ENCODE assay signal across 11 mouse cellular contexts in genomic region chr5:28118531-28118925, GRCm38 (mm10). TPM values are rescaled to one million over a fixed set of nuclear protein-coding genes. Genes with fewer than 3 reads are reported as not detected.
DNase-seq lines count a peak whose midpoint lies in the region; ATAC-seq lines count a peak whose summit lies in the region.
"Had no signal": no experiment of that assay in that cellular context is flagged by ENCODE, and none has a peak within 500 bp of the region (broad histone marks: within the 10 kb centered on the region; RNA-seq: fewer than 3 reads in every experiment).

No protein-coding gene starts in this region.

- no peaks in the 10 kb centered on the region for H3K36me3 ChIP-seq in heart, embryonic 13.5 days
- H3K36me3 ChIP-seq in hindbrain, embryonic 14.5 days (replicated peaks; ENCODE audit: control insufficient read depth, insufficient read depth): no peaks in the 10 kb centered on the region
- no peaks in the 10 kb centered on the region for H3K36me3 ChIP-seq in midbrain, embryonic 13.5 days
- H3K36me3 ChIP-seq: G1E had no signal

- intact Hi-C loops in heart, postnatal 14 days (cut with DNase I): no loop called here
- intact Hi-C loops in gastrocnemius, postnatal 36 days (cut with DNase I): no loop called here

- peaks cover 82% of the 10 kb centered on the region for H3K27me3 ChIP-seq in heart, embryonic 13.5 days (replicated peaks)
- H3K27me3 ChIP-seq in hindbrain, embryonic 14.5 days (ENCODE audit: control insufficient read depth, insufficient read depth, low read length): peaks cover 73% of the 10 kb centered on the region
- H3K27me3 ChIP-seq in midbrain, embryonic 13.5 days: peaks cover 70% of the 10 kb centered on the region

- no peak for DNase-seq in heart, postnatal 14 days
- peak; percentile 40 to 49 for DNase-seq in cerebellum, postnatal 10 days
- DNase-seq in hindbrain, embryonic 14.5 days (ENCODE audit: low spot score): no peak
- no peak for DNase-seq in layer of hippocampus, adult 9-10 months (ENCODE audit: low spot score)
- no peak for DNase-seq in spleen, adult 12 weeks (ENCODE audit: low spot score)
- no peak for DNase-seq in gastrocnemius, postnatal 36 days

- ATAC-seq in heart, embryonic 13.5 days (ENCODE audit: extremely low read depth, insufficient number of reproducible peaks, low FRiP score, low TSS enrichment): no peak
- no peak for ATAC-seq in hindbrain, embryonic 14.5 days (ENCODE audit: low FRiP score)
- 0 out of 2 replicates have a peak, but pooled peaks have one; percentile 8 for ATAC-seq in midbrain, embryonic 13.5 days

- no peaks in the 10 kb centered on the region for H3K9me3 ChIP-seq in heart, embryonic 13.5 days
- no peaks in the 10 kb centered on the region for H3K9me3 ChIP-seq in hindbrain, embryonic 14.5 days (ENCODE audit: control insufficient read depth, low read length)
- no peaks in the 10 kb centered on the region for H3K9me3 ChIP-seq in midbrain, embryonic 13.5 days
- H3K9me3 ChIP-seq: G1E had no signal

- WGBS in heart, embryonic 13.5 days: 1% methylated on average over 19 of the region's 19 CpGs
- WGBS in hindbrain, embryonic 14.5 days: 1% methylated on average over 19 of the region's 19 CpGs
- WGBS in midbrain, embryonic 13.5 days: under 1% methylated on average over 19 of the region's 19 CpGs

- H3K27ac ChIP-seq in heart, embryonic 13.5 days (replicated peaks): no peak overlapping the region
- H3K27ac ChIP-seq in hindbrain, embryonic 14.5 days: no peak overlapping the region
- peak overlapping the region; percentile 74; the same call in 1 of the 2 replicates for H3K27ac ChIP-seq in midbrain, embryonic 13.5 days

- H3K9ac ChIP-seq in heart, embryonic 13.5 days: peak overlapping the region; percentile 53; the same call in 1 of the 2 replicates
- peak overlapping the region; percentile 16 for H3K9ac ChIP-seq in hindbrain, embryonic 14.5 days
- H3K9ac ChIP-seq in midbrain, embryonic 13.5 days (replicated peaks): peak overlapping the region; percentile 60

- peak overlapping the region; percentile 49 for H3K4me3 ChIP-seq in heart, embryonic 13.5 days
- H3K4me3 ChIP-seq in hindbrain, embryonic 14.5 days (replicated peaks; ENCODE audit: low read length): peak overlapping the region; percentile 24
- H3K4me3 ChIP-seq in midbrain, embryonic 13.5 days (replicated peaks): peak overlapping the region; percentile 38

- peak overlapping the region; percentile 72 for H3K4me2 ChIP-seq in heart, embryonic 13.5 days
- peak overlapping the region; percentile 43 for H3K4me2 ChIP-seq in hindbrain, embryonic 14.5 days (replicated peaks)
- H3K4me2 ChIP-seq in midbrain, embryonic 13.5 days (replicated peaks): peak overlapping the region; percentile 63

- peaks cover 16% of the 10 kb centered on the region for H3K4me1 ChIP-seq in heart, embryonic 13.5 days
- peaks cover 4% of the 10 kb centered on the region; the same call in 1 of the 2 replicates for H3K4me1 ChIP-seq in hindbrain, embryonic 14.5 days (replicated peaks; ENCODE audit: control insufficient read depth, insufficient read depth, low read length)
- peaks cover 26% of the 10 kb centered on the region for H3K4me1 ChIP-seq in midbrain, embryonic 13.5 days (replicated peaks)

RNA-seq across cellular contexts. Expression of gene En2, which starts 47.0 kb away (rescaled TPM):
- polyA plus RNA-seq in heart, embryonic 13.5 days (2015; fragmentation: Nextera tagmentation; extraction: Ambion mirVana): not detected in 2 replicates
- not detected for total RNA-seq in heart, postnatal 14 days (2021)
- 0.07 and 0.98 TPM in 2 replicates for polyA plus RNA-seq in hindbrain, embryonic 14.5 days (2014; fragmentation: Nextera tagmentation; extraction: Ambion mirVana)
- polyA plus RNA-seq in midbrain, embryonic 13.5 days (2015; fragmentation: Nextera tagmentation; extraction: Ambion mirVana): 1.9 and 2.2 TPM in 2 replicates
- total RNA-seq in gastrocnemius, postnatal 36 days (2021): under 1 TPM; 0.23 to 0.30 TPM
- total RNA-seq: common myeloid progenitor, adult 5-6 weeks; G1E had no signal
- polyA plus RNA-seq: G1E; large intestine, adult 2 months had no signal

RNA-seq across cellular contexts. Expression of gene Insig1, which starts 47.4 kb away (rescaled TPM):
- 26.7 and 29.0 TPM in 2 replicates for polyA plus RNA-seq in heart, embryonic 13.5 days (2015; fragmentation: Nextera tagmentation; extraction: Ambion mirVana)
- total RNA-seq in heart, postnatal 14 days (2021): 10 to 100 TPM; 14.2 to 14.7 TPM
- 79.0 and 92.6 TPM in 2 replicates for polyA plus RNA-seq in hindbrain, embryonic 14.5 days (2014; fragmentation: Nextera tagmentation; extraction: Ambion mirVana)
- 87.8 and 97.1 TPM in 2 replicates for polyA plus RNA-seq in midbrain, embryonic 13.5 days (2015; fragmentation: Nextera tagmentation; extraction: Ambion mirVana)
- total RNA-seq in gastrocnemius, postnatal 36 days (2021): 10 to 100 TPM in 1 of 2 experiments, 1 to 10 TPM in 1; 7.4 to 11.1 TPM

Comparison
In these comparisons a context has a peak if more than half of its experiments do, and no peak if none do; other contexts are left out.
1. DNase-seq: peak in cerebellum, postnatal 10 days (2 of 2); none in heart, postnatal 14 days (0 of 2), hindbrain, embryonic 14.5 days (single experiment), layer of hippocampus, adult 9-10 months (single experiment), spleen, adult 12 weeks (single experiment) and gastrocnemius, postnatal 36 days (0 of 2).
2. Peak in every context shown above with its lines, with median percentiles within 50 percentile points of each other: H3K4me2 ChIP-seq, H3K4me3 ChIP-seq and H3K9ac ChIP-seq.